Mouse (Mus musculus): Measurements from ENCODE around the gene Kir3dl1.
"Not testable (repeated sequence)": the region's sequence is repeated elsewhere in the genome, so short reads cannot be mapped to it uniquely, and the experiment has no call there.

The Kir3dl1 gene

GRCm38 (mm10) chrX:136517699-136518098, at the start of gene Kir3dl1:
Gene Kir3dl1 (plus strand): TSS chrX:136517999.
- DNase-seq (ENCODE audit: low spot score): not testable (repeated sequence)

- DNase-seq (ENCODE audit: low spot score): not testable (repeated sequence)
These were observed 26.2 kb downstream of the Kir3dl1 start, which contains the start of gene Kir3dl2 for GRCm38 (mm10) chrX:136543956-136544355. Gene Kir3dl2 (minus strand): TSS chrX:136544056.

- DNase-seq (ENCODE audit: low spot score): not testable (repeated sequence)
These were observed 51.3 kb downstream of the Kir3dl1 start for GRCm38 (mm10) chrX:136569094-136569493.

Measured in spleen, adult 12 weeks (tissue).